Mouse (Mus musculus) c-Kit-negative CD71-positive TER-119-positive erythroid progenitor cells, embryonic 14.5 days (primary cell): Measurements from ENCODE around the gene Tmcc2.
A peak's percentile ranks its signal among the peaks of the same experiment; 100 is the strongest.

Source experiments
- DNase-seq: peaks from one replicate; pipeline ENCODE4 v3.0.0-alpha.2; 2013; ENCODE audit warnings: low read depth, low spot score

The Tmcc2 gene

DNA sequence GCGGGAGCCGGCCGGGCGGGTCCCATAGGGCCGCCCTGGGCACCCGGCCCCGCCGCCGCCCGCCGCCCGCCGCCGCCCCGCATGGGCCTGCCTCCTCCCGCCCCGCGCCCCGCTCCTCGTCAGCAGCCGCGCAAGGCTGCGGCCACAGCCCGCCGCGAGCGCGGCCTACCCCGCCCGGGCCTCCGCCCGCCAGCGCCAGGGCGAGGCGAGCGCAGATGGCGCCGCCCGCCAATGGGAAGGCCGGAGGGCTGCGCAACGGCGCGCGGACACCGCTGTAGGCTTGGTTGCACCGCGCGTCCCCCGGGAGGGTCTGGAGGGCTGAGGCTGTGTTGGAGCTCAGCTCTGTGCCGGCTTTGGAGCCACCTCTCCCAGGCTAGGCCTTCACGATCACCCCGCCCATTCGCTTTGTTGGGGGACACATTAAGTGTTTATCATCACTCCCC, 520 bp upstream of the Tmcc2 start:
- peak; percentile 63 for DNase-seq

GRCm38 (mm10) chr1:132389886-132390585, 1.0 kb downstream of the Tmcc2 start:
- peak; percentile 90 for DNase-seq

- DNase-seq: peak; percentile 57
Observed at GRCm38 (mm10) chr1:132388813-132389803, 2.0 kb downstream of the Tmcc2 start.

- no peak for DNase-seq
Observed at GRCm38 (mm10) chr1:132387943-132388342, 3.1 kb downstream of the Tmcc2 start.

GRCm38 (mm10) chr1:132386266-132386665, 4.8 kb downstream of the Tmcc2 start:
- no peak for DNase-seq

GRCm38 (mm10) chr1:132385711-132386110, 5.4 kb downstream of the Tmcc2 start:
- DNase-seq: no peak

DNA sequence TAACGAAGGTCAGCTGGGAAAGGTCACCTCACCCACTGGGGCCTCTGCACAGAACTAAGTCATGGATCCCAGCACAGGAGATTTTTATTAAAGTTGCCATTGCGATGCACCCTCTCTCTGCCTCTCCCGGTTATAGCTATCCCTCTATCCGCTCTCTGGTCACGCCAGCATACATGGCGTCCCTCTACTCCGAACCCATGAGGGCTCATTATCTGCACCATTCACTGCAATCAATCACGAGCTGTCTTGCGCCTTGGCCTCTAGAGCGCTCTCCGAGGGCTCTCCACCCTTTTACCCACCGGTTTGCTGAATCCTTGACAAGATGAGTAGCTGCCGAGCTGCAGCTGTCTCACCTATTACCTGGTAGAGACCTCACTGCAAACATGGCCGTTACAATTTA, 5.8 kb downstream of the Tmcc2 start:
- no peak for DNase-seq

- no peak for DNase-seq
Observed at GRCm38 (mm10) chr1:132384001-132384554, 7.0 kb downstream of the Tmcc2 start.

GRCm38 (mm10) chr1:132381929-132382328, 9.2 kb downstream of the Tmcc2 start:
- DNase-seq: peak; percentile 65

DNA sequence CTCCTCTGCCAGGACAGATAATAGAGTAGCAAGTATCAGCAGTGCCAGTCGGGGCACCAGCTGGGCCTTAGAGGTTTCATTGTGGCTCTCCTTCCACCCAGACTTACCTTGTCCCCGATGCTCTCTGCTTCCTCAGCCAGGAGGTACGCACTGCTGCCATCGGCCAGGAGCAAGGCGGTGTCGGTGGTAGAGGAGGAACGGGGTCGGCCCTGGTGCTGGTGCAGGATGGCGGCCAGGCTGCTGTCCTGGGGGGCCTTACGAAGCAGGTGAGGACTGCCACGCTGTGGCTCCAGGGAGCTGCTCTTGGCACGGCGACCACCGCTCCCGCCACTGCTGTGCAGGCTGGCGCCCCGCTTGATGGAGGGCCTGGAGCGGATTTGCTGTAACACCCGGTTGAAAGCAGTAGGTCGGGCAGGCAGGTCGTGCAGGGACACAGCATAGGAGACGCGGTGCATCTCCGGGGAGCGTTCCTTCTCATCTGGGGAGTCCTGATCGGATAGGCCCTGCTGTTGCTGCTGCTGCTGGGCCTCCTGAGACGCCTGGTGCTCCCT, 10.5 kb downstream of the Tmcc2 start:
- no peak for DNase-seq

DNA sequence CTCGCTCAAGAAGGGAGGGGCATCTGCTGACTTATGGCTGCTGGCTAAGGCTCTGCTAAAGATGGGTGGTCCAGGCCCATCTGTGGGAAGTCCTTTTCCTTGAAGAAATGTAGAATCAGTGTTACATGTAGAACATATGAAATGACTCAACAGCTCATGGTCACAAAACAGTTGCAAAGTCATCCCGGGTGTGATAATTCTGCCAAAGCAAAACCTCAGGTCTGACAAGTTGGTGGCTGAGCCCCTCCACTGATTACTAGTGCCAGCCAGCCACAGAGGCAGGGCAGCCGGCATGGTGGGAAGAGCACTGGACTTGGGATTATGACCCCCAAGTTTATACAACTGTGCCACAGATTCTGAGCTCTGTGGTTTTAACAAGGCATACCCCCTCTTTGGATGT, 13.3 kb downstream of the Tmcc2 start:
- no peak for DNase-seq

DNA sequence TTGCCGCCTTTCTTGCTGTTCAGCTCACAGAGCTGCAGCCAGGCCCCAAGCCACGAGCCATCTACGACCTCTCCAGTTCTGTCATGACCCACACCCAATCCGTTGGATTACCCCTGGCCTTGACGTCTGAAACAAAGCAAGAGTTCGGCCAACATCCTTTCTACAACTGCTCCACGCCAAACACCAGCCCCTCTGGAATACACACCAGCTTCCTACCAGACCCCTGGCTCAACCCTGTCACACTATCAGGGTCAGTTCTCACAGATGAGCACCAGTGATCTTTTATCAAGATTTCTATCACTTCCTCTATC, 14.1 kb downstream of the Tmcc2 start:
- no peak for DNase-seq

GRCm38 (mm10) chr1:132376211-132377054, 14.6 kb downstream of the Tmcc2 start:
- no peak for DNase-seq

DNA sequence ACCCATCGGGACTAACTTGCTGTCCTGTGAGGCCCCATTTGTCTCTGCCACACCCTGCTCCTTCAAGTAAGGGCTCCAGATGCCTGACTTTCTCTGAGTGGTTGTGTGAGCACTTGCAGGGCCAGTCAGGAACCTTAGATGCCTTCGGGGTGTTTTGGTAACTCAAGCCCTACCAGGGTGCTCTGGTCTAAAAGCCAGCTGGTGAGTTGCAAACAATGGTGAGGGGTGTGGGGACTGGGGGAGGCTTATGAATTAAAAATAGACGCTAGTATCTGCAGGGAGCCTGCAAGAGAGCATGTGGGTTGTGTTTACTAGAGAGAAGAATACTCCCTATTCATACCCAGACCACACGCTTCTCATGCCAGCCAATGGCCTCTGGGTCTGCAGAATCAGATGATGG, 15.8 kb downstream of the Tmcc2 start:
- DNase-seq: no peak

DNA sequence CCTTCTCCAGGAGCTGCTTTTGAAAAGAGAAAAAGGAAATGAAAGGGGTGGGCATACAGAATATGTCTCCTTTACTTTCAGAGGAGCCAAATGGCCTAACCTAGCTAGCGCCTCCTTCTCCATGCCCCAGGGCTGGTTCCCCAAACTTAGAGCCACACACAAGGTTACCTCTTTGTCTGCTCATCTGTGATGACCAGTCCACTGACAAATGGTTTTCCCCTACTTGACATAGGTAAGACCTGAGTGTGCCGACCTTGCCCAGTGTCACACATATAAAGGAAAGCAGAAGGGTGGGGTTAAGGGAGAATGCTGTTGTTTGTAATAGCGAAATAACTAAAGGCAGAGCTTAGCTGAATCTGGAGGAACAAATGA, 16.2 kb downstream of the Tmcc2 start:
- no peak for DNase-seq

GRCm38 (mm10) chr1:132374140-132374872, 16.8 kb downstream of the Tmcc2 start:
- no peak for DNase-seq

DNA sequence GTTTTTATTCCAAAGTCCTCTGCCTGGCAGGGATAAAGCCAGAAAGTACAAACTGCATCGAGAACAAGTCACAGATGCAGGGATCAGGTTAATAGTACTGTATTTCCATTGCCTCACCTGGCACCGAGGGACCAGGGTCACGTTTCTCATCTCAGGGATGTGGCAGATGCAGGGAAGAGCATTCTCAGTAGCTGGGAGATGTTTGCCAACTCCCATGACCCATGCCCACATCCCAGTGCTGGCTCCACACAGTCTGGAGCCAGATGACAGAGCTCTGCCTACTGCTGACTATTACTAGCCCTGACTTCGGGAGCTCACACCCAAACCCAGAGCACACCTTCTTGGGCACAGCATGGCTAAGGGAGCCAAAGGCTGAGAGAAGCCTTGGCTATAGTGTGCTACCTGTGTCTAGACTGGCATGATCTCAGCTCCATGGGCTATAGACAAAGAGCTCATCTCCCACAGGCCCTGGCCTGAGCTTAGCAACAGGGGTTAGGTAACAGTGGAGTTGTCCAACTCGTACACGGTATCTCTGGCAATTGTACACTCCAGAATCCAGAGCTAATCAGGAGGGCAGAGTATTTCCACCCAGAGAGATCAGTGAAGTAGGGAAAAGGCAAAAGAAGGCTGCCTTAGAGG, 18.1 kb downstream of the Tmcc2 start:
- no peak for DNase-seq

- no peak for DNase-seq
Observed at GRCm38 (mm10) chr1:132372354-132372753, 18.7 kb downstream of the Tmcc2 start.

GRCm38 (mm10) chr1:132371298-132372081, 19.6 kb downstream of the Tmcc2 start:
- DNase-seq: no peak
